Mouse (Mus musculus) erythroid progenitor cell, adult 5-6 weeks (primary cell): ENCODE measurements around the gene D130043K22Rik. TPM values are rescaled to one million over a fixed set of nuclear protein-coding genes. Genes with fewer than 3 reads are reported as not detected.

Experiments used
- ATAC-seq: replicated peaks from 2 replicates; pipeline ENCODE4 v1.8.0; 2016; ENCODE audit warnings: moderate number of reproducible peaks, mild to moderate bottlenecking, moderate TSS enrichment, inconsistent platforms; ENCODE audit not compliant: poor library complexity, low FRiP score, severe bottlenecking
- total RNA-seq, 2 experiments: library from RNA; stranded (forward) in 1 of 2; stranded (reverse) in 1 of 2; fragments of 150-400 nt in 1 of 2; fragments of 186-747, 209-891 nt in 1 of 2; gene quantifications; 2 replicates each; pipeline versions ENCODE4 v1.2.3 to v1.2.4; 2015 to 2017; ENCODE audit warnings: low replicate concordance in 2 of 2

The D130043K22Rik gene
- total RNA-seq, 2 experiments from 2014 or later = not detected

- ATAC-seq = no peak
Measured at GRCm38 (mm10) chr13:24938683-24939082, 93.7 kb downstream of the D130043K22Rik start.

GRCm38 (mm10) chr13:24939472-24939871 lies 94.5 kb downstream of the D130043K22Rik start:
- no peak for ATAC-seq

- no peak for ATAC-seq
Measured at GRCm38 (mm10) chr13:24942512-24943282, 97.8 kb downstream of the D130043K22Rik start, which contains the start of gene Gpld1. Gene Gpld1, plus strand, starts transcription at chr13:24943152.

- no peak for ATAC-seq
Measured at GRCm38 (mm10) chr13:24943303-24943702, 98.4 kb downstream of the D130043K22Rik start.

- ATAC-seq = no peak
Measured at GRCm38 (mm10) chr13:24945567-24945966, 100.6 kb downstream of the D130043K22Rik start.

- ATAC-seq = no peak
Measured at GRCm38 (mm10) chr13:24947158-24947557, 102.2 kb downstream of the D130043K22Rik start.

GRCm38 (mm10) chr13:24948870-24949269 lies 103.9 kb downstream of the D130043K22Rik start:
- no peak for ATAC-seq

Other genes starting within 250 kb of the D130043K22Rik start
- gene Armh2, start 103.9 kb upstream of the D130043K22Rik start, total RNA-seq (2015; ENCODE audit: low replicate concordance) = not detected in 2 replicates
- not detected in 2 replicates for gene Armh2, start 103.9 kb upstream of the D130043K22Rik start, total RNA-seq (2017; ENCODE audit: low replicate concordance)
- gene Gmnn, start 83.2 kb upstream of the D130043K22Rik start, total RNA-seq (2015; ENCODE audit: low replicate concordance) = 289 and 378 TPM in 2 replicates
- gene Gmnn, start 83.2 kb upstream of the D130043K22Rik start, total RNA-seq (2017; ENCODE audit: low replicate concordance) = 180 and 322 TPM in 2 replicates
- gene BC005537, start 43.5 kb upstream of the D130043K22Rik start, total RNA-seq (2015; ENCODE audit: low replicate concordance) = 101 and 125 TPM in 2 replicates
- 68.5 and 78.0 TPM in 2 replicates for gene BC005537, start 43.5 kb upstream of the D130043K22Rik start, total RNA-seq (2017; ENCODE audit: low replicate concordance)
- 18.0 and 24.1 TPM in 2 replicates for gene Acot13, start 13.6 kb upstream of the D130043K22Rik start, total RNA-seq (2015; ENCODE audit: low replicate concordance)
- 22.7 and 26.2 TPM in 2 replicates for gene Acot13, start 13.6 kb upstream of the D130043K22Rik start, total RNA-seq (2017; ENCODE audit: low replicate concordance)
- 40.0 and 51.6 TPM in 2 replicates for gene Tdp2, start 13.5 kb upstream of the D130043K22Rik start, total RNA-seq (2015; ENCODE audit: low replicate concordance)
- 22.4 and 54.9 TPM in 2 replicates for gene Tdp2, start 13.5 kb upstream of the D130043K22Rik start, total RNA-seq (2017; ENCODE audit: low replicate concordance)
- gene Aldh5a1, start 92.5 kb downstream of the D130043K22Rik start, total RNA-seq (2015; ENCODE audit: low replicate concordance) = not detected in 2 replicates
- 0.13 TPM in 1 of 2 replicates, not detected in the other for gene Aldh5a1, start 92.5 kb downstream of the D130043K22Rik start, total RNA-seq (2017; ENCODE audit: low replicate concordance)
- not detected in 2 replicates for gene Gpld1, start 98.0 kb downstream of the D130043K22Rik start, total RNA-seq (2015; ENCODE audit: low replicate concordance)
- 0.77 TPM in 1 of 2 replicates, not detected in the other for gene Gpld1, start 98.0 kb downstream of the D130043K22Rik start, total RNA-seq (2017; ENCODE audit: low replicate concordance)
- gene Mrs2, start 175.2 kb downstream of the D130043K22Rik start, total RNA-seq (2015; ENCODE audit: low replicate concordance) = 10.8 and 12.6 TPM in 2 replicates
- gene Mrs2, start 175.2 kb downstream of the D130043K22Rik start, total RNA-seq (2017; ENCODE audit: low replicate concordance) = 7.3 and 8.7 TPM in 2 replicates
- not detected in 2 replicates for gene Dcdc2a, start 210.9 kb downstream of the D130043K22Rik start, total RNA-seq (2015; ENCODE audit: low replicate concordance)
- not detected in 2 replicates for gene Dcdc2a, start 210.9 kb downstream of the D130043K22Rik start, total RNA-seq (2017; ENCODE audit: low replicate concordance)